Mouse (Mus musculus): ENCODE data around the gene Camta1. TPM values are rescaled to one million over a fixed set of nuclear protein-coding genes. Genes with fewer than 3 reads are reported as not detected.
A peak's percentile ranks its signal among the peaks of the same experiment; 100 is the strongest.

Camta1 gene
- total RNA-seq, 2 experiments from 2014 or later = 193 to 222 TPM

DNA sequence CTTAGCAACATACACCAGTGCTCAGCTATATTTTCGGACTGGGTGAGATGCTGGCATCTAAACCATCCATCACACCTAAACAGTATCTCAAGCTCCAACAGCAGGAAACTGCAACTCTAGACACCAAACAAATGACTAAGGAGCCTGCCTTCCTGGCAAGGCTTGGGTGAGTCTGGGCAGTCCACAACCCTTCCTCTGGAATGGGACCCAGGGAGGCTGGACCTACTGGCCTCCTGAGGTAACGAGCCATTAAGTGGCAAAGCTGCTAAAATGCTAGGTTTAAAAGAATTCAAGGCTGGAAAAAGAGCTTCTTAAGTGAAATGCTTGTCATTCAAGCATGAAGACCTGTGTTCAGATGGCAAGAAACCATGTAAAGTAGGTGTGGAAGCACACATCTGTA, 63.0 kb downstream of the Camta1 start:
- DNase-seq (ENCODE audit: low spot score in 2 of 2) = no peak
- intact Hi-C loops (cut with DNase I) = no loop called here

DNA sequence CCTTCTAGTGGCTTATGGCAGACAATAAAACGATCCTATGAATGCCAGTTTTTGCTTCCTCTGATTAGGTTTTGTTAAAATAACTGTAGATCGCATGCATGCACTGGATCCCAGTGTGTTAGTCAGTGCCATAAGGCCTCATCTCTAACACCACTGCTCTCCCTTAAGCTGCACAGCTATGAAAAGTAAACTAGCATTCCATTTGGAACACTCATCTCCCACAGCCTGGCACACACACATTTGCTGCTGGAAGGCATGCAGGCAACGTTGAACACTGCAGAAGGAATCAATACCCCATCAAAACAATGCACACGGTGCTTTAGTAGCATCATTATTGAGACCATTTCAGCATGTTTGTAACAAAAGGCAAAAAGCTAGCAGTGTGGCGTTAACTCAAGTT, 68.0 kb downstream of the Camta1 start:
- intact Hi-C loops (cut with DNase I) = no loop called here
- no peak for DNase-seq (ENCODE audit: low spot score in 2 of 2)

DNA sequence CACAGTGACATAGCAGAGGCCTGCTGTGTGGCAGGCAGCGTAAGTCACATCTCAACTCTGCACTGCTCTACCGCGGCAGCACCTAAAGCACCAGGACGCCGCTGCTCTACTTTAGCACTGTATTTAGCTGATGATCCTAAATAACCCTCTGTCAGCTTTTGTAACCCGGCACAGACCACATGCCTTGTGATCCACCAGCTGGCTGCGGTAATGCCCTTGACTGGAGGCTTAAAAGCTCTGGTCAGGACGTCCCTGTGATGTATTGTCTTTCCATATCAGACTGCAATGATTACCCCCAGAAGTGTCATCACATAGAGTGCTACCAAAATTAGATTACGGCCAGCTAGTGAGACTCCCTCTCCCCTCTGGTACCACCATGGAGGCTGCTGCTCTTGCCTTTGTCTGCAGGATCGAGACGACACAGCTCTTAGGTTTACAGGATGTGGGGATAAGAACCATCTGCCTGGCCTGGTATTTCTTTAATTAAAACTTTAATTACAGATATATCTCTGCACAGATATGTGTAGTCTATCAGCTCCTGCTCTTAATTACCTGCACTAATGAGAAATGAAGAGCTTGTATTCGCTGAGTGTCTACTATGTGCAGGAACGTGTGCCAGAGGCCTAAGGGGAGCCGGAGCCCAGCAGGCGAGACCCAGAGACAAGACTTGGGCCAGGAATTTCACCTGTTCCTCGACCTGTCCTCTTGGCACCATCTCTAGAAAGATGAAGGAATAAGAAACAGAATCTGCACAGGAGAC, 74.5 kb downstream of the Camta1 start:
- DNase-seq (ENCODE audit: low spot score in 2 of 2) = no peak
- intact Hi-C loops (cut with DNase I) = no loop called here

DNA sequence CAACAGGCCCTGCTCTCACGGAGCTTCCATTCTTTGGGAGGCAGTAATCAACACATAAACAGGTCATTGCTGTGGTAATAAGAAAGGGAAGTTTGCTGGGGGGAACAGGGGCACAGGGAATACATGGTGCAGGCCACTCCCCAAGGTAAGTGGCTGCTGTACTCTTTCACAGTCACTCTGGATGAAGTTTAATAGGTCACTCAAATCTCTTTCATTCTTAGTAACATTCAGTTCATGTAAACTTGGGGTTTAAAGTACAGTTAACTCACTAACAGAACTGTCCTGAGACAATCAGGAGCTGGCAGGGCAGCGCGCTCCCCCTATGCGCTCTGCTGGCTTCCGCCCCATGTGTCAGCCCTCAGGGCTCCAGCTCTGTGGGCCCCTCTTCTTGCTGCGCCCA, 81.2 kb downstream of the Camta1 start:
- DNase-seq (ENCODE audit: low spot score in 2 of 2) = no peak
- intact Hi-C loops (cut with DNase I) = no loop called here

DNA sequence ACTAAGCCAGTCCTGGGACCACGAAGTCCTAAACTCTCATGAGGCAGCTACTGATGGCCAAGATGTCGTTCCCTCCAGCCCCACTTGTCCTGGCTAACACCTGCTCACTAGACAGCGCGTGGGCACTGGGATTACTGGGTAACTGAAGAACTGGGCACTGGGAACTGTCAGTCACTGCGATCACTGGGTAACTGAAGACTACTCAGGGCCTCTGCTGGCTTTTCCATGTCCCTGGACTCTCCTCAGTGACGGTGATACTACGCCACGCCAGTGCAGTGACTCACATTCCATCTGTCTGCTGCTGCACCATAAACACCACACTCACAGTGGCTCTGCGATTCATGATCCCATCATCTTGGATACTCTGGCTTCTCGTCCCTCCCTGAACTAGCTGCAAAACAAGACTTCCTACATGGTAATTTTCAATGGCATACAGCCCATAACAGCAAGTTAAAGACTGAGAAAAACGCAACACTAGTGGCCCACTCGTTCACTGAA, 81.7 kb downstream of the Camta1 start:
- intact Hi-C loops (cut with DNase I) = loop anchor here (5.0 kb wide), 1 partner anchor 77 kb away; no protein-coding TSS in a partner anchor
- DNase-seq (ENCODE audit: low spot score in 2 of 2) = peak in 1 of 2 experiments; percentile 41

DNA sequence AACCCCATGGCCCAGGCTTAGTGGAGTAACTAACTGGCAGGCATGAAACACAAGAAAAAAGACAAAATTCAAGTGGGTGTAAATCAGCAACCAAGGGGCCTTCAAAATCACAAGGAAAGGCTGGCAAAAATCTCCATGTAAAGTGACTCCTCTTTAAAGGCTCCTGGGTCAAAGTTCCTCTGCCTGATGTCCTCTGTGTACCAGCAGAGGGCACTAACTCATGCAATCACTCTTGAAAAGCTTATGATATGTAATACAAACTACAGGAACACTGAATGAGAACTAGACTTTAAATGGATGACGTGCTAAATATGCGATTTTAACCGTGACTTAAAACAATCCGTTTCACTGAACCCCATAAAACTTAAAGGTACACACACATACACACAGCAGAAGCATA, 83.2 kb downstream of the Camta1 start:
- intact Hi-C loops (cut with DNase I) = loop anchor here (5.0 kb wide), 1 partner anchor 79 kb away; no protein-coding TSS in a partner anchor

DNA sequence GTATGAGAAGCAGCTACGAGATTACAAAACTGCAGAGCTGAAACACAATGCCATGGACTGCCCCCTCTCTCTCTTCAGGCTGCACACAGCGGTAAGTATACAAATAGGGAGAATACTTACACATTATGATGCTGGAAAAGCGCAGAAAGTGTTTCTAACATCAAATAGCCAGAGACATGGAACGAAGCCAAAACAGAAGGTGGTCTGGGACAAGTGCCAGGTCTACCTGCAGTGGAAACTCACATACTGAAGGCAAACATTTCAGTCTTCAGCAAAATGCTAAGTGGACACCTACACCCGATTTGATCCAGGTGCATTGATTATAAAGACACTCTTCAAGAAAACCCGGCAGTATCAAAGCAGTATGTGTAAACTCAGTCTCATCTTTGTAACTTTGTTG, 84.2 kb downstream of the Camta1 start:
- intact Hi-C loops (cut with DNase I) = loop anchor here (5.0 kb wide), 1 partner anchor 80 kb away; no protein-coding TSS in a partner anchor
- DNase-seq (ENCODE audit: low spot score in 2 of 2) = no peak

More for the DNA sequence above, 83.2 kb downstream of the Camta1 start:
- no peak for DNase-seq (ENCODE audit: low spot score in 2 of 2)

DNA sequence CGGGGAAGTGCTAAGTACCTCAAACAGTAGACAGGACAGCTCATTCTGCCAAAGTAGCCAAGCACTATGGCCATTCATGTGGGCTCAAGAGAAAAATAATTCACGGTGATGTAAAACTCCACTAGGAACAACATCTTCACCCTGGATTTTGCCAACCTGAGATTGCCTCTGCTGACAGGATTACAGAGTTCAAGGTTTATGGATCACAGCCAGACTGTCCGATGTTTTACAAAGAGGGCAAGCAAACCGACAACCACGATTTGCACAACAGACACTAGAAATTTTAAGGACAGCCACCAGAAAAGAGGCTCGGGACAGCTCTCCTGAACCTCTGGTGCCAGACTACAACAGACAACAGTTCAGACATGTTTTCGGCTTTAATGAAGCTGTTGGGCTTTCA, 86.2 kb downstream of the Camta1 start:
- intact Hi-C loops (cut with DNase I) = loop anchor here (5.0 kb wide), 1 partner anchor 82 kb away; no protein-coding TSS in a partner anchor
- DNase-seq (ENCODE audit: low spot score in 2 of 2) = no peak

DNA sequence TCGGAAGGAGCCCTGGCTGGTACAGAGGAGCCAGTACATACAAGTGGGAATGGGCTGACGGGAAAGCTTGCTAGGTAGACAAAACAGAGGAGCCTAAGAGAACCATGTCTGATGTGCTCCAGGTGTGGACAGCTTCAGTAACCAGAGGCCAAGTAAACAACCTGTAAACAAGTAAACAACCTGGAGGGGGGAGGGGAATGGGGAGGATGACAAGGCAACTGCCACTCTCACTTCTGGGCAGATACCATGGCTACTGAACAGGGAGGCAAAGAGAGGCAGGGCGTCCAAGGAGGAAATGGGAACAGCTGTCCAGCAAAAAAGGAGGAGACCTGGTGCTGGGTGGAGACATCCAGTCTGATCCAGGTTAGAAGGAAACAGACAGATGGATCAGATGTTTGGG, 88.0 kb downstream of the Camta1 start:
- no peak for DNase-seq (ENCODE audit: low spot score in 2 of 2)
- intact Hi-C loops (cut with DNase I) = no loop called here

DNA sequence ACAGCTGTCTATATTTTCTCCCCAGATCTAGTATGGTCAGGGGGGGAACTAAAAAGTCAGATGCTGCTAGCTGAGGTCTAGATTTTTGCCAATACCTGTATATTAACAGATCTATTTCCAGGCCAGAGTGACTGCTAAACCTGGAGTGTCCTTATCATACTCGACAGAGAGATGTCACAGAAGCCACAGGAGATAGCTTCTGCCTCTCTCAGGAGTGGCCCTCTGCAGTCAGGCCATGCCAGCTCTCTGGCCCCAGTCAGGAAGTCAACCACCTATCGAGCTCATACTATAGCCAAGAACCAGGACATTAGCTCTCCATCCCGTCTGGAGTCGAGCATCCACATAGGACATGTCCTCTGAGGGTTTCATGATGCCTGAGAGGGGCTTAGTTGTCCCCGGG, 88.7 kb downstream of the Camta1 start:
- intact Hi-C loops (cut with DNase I) = no loop called here
- no peak for DNase-seq (ENCODE audit: low spot score in 2 of 2)

DNA sequence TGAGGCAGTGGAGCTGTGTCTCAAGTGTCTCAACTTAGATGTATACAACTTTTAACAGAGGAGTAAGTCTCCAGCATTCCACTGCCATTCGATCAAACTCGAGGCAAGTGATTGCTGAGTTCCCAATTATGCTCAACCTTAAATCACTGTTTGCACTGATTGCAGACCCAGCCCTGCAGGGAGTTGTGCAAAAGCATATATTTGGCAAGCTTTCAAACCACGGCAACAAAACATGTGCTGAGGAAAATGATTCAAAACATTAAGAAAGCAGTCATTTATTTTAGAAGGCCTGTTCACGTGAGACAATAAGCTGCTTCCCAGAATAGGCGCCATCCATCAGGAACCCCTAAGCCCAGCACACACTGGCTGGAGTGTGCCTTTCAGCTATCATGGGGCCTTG, 91.0 kb downstream of the Camta1 start:
- no peak for DNase-seq (ENCODE audit: low spot score in 2 of 2)
- intact Hi-C loops (cut with DNase I) = no loop called here

DNA sequence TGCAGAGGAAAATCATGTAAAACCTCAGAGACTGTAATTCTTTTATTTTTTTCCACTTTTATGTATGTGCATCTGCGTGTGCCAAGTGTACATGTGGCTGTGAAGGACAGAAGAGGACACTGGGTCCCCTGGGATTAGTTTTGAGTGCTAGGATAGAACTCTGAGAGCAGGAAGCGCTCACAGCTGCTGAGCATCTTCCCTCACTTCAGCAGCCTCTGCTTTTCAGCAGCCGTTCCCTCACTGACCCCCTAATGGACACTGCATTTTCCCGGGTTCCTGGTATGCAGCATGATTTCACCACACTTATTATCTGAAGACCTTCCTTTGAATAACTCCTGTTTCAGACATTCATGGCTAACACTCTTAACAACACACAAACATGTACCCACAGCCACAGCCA, 93.9 kb downstream of the Camta1 start:
- DNase-seq (ENCODE audit: low spot score in 2 of 2) = no peak
- intact Hi-C loops (cut with DNase I) = no loop called here

DNA sequence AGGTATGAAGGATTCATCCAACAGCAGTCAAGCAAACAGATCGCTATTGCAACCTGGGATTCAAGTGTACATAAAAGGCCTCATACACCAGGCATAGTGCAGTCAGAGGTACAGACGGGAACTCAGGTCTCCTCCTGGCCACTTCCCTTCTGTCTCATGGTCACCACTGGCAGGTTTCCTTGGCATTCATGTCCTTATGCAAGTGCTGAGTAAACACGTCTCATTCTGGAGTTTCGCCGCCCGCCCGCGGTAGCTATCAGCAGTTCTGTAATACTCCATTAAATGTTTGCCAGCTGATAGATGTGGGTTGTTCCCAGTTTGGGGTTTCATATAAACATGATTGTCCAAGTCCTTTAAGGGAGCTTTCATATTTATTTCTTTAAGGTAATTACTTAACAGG, 94.3 kb downstream of the Camta1 start:
- no peak for DNase-seq (ENCODE audit: low spot score in 2 of 2)
- intact Hi-C loops (cut with DNase I) = no loop called here

DNA sequence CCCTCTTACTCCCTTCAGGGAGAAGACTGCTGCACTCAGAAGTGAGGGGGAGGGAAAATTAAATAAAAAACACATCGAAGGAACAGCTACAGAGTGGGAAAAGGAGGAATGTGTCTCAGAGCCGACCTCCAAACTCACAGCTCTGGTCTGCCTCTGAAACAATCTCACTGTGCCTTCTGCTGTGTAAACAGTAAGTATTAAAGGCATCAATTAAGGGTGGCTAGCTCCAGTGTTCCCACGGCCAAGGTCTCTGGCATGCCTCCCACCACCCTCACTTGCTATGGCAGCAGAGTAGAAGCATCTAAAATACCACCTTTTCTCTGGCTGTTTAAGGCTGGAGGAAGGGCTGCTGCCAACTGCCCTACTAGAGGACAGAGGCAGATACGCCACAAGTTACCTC, 96.3 kb downstream of the Camta1 start:
- intact Hi-C loops (cut with DNase I) = no loop called here
- DNase-seq (ENCODE audit: low spot score in 2 of 2) = peak; percentile 27 to 63

DNA sequence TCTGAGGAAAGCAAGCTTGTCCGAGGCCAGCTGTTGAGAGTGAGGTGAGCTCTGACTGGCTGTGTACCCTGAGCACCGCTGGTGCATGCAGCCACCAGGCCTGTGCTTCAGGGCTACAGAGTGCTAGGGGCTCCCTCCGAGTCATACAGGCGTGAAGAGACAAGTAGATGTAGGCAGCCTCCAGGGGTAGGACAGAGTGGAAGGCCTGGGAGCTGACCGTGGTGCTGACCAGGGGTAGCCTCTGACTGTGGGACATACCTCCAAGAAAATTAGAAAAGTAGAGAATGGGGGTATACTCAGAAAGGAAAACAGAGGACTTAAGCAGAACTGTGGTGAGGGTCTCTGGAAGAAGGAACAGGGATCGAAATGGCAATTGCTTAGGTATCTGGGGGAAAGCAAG, 97.7 kb downstream of the Camta1 start:
- intact Hi-C loops (cut with DNase I) = no loop called here

DNA sequence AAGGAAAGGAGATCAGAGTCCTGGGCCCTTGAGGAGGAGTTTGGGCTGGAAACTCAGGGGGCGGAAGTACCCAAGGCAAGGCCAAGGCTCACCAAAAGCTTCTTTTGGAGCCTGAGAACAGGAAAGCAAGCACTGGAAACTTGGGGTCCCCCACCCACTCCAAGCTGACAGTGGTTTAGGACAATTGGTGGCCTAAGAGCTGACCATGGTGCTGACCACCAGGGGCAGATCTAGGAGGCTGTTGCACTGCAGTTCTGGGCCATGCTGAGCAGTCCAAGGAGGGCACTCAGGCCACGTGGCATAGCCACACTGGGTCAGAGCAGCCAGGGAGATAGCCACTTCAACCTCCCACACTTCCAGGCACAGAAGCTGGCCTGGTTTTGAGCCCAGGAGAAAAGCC, 102.6 kb downstream of the Camta1 start:
- DNase-seq (ENCODE audit: low spot score in 2 of 2) = no peak
- intact Hi-C loops (cut with DNase I) = no loop called here

More for the DNA sequence above, 97.7 kb downstream of the Camta1 start:
- DNase-seq (ENCODE audit: low spot score in 2 of 2) = no peak

DNA sequence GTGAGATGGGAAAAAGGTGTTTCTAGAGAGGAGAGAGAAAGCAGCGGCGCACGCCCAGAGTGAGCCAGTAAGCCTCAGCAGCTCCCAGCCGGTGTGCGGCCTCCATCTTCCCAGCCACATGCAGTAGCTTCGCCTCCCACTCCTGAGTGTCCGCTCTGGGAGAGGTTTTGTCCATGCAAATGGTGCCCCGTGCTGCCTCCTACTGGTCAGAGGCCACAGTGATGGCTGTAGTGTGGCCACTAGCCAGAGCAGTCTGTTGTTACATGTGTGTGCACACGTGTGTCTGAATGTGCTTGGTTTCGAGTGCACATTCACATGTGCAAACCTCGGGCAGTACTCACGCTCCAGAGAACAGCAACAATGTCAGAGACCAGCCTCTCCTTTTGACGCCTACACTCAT, 103.3 kb downstream of the Camta1 start:
- intact Hi-C loops (cut with DNase I) = no loop called here
- no peak for DNase-seq (ENCODE audit: low spot score in 2 of 2)

DNA sequence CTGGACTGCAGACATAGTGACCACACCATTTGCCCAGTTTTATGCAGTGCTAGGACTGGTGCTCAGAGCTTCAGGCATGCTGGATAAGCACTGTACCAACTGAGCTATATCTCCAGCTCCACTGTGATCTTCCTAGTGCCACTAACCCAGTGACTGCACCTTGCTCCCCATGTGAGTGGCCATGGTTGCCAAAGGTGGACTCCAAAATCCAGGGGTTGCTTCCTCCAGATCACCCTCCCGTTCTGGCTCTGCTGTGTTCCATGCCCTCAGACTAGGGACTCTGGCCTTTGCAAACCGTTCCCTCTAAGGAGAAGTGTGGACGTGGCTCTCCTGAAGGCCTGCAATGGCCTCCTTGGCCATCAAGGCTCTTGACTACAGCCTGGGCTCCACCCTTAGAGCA, 104.4 kb downstream of the Camta1 start:
- no peak for DNase-seq (ENCODE audit: low spot score in 2 of 2)
- intact Hi-C loops (cut with DNase I) = no loop called here

DNA sequence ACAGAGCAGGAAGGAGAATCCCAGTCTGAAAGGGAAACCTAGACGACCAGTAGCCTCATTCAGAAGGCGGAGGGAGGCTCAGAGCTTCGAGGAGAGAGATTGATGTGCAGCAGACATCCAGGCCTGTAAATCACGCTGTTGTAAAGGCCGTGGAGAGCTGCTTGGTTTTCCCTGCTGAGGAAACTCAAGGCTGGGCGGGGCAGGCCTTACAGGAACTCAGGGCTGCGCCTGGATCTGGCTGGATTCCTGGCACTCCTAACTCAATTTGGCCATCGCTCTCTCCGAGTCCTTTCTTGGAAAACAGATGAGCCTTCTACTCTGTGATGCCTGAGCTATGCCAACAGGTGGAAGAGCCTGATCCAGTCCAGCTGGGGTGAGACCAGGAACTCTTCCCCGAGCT, 105.3 kb downstream of the Camta1 start:
- no peak for DNase-seq (ENCODE audit: low spot score in 2 of 2)
- intact Hi-C loops (cut with DNase I) = no loop called here

DNA sequence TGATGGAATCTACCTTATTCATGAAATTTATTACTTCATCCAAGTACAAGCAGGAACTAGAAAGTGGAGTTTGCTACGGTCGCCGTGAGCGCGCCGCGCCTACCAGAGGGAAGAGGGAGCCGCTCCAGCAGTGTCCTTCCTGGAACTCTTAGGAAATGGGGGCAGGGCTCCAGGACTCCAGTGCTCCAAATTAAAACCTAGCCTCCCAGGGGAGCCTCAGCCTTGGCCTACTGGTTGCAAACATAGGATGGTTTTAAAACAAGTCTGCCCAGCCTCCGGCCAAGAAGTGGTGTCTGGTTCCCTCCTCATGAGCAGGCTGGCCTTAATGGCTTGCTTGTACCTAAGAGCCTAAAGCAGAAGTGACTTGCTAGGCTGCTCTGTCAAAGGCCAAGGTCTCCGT, 108.4 kb downstream of the Camta1 start:
- intact Hi-C loops (cut with DNase I) = no loop called here
- no peak for DNase-seq (ENCODE audit: low spot score in 2 of 2)

DNA sequence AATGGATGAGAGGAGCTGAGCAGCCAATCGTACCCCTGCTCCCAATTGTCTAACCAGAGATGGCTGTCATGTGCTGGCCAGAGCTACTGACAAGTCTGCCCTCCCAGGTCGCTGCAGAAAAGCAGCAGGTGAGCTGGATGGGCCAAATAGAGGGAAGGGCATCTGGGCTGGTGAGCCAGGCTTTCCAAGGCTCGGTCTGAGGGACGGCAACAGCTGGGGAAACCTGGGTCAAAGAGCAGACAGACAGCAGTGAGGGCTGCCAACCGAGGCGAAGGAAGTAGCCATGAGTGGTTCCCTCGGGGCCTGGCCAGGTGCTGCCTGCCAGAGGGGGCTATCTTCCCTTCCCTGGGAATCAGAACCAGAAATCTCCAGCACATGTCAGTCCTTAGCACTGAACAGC, 109.1 kb downstream of the Camta1 start:
- DNase-seq (ENCODE audit: low spot score in 2 of 2) = no peak
- intact Hi-C loops (cut with DNase I) = no loop called here
